Comparison of ENCODE assay signal across 9 mouse cellular contexts in the genomic region with DNA sequence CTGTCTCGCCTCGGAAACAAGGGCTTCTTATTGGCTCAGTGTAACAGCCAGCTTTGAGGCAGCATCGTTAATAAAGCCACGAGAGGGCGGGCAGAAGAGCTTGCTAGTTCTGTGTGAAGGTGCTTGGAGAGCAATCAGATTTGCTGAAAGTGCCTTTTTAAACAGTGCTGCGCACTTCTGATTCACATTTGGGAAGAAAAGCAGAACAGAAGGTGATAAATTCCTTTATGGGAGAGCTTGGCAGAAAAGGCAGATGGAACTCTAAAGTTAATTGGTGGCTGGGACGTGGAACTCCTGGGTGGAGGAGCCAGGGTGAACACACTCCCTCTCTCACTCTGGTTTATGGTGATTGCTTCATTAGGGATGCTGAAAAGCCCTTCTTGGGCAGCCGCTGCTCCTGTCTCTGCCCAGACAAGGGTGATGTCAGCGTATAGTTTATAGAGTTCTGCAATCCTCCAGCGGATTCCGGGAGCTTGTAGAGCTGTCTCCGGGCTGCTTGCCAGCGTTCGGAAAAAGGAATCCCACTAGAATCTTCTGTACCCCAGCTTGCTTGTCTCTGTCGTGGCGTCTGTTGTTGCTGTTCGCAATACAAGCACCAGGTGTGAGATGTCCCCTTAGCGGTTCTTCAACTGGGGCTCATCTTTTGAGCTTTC.
A peak's percentile ranks its signal among the peaks of the same experiment; 100 is the strongest.
DNase-seq lines count a peak whose midpoint lies in the region; ATAC-seq and TF ChIP-seq lines count a peak whose summit lies in the region.
"Had no signal": no experiment of that assay in that cellular context is flagged by ENCODE, and none has a peak within 500 bp of the region (broad histone marks: within the 10 kb centered on the region; RNA-seq: fewer than 3 reads in every experiment).

No protein-coding gene starts in this region.

- TF ChIP-seq POLR2A in kidney, adult 2 months (IDR thresholded peaks at IDR 0.05; ENCODE audit: low read depth, low read length): no peak
- TF ChIP-seq POLR2A in cerebellum, adult 2 months (IDR thresholded peaks at IDR 0.05; ENCODE audit: borderline replicate concordance, insufficient read depth, low read length): no peak

- TF ChIP-seq CTCF in kidney, adult 2 months (conservative IDR thresholded peaks at IDR 0.05; ENCODE audit: insufficient read depth, insufficient read length, low read depth, low read length): no peak
- TF ChIP-seq CTCF in midbrain, postnatal 0 days (IDR thresholded peaks at IDR 0.05): peak; percentile 25
- no peak for TF ChIP-seq CTCF in cerebellum, adult 2 months (IDR thresholded peaks at IDR 0.05; ENCODE audit: borderline replicate concordance, insufficient read depth, low read depth, low read length)

- DNase-seq in kidney, adult 2 months: peak; percentile 2
- no peak for DNase-seq in kidney, adult 8-10 months
- peak; percentile 58 to 61 for DNase-seq in heart, postnatal 14 days
- DNase-seq in left cerebral cortex, adult 18-20 months (ENCODE audit: low spot score in 2 of 2): peak; percentile 31 to 47
- DNase-seq in midbrain, postnatal 0 days (ENCODE audit: low spot score): peak; percentile 80
- DNase-seq in yolk sac, embryonic 10.5 days (ENCODE audit: low spot score): peak; percentile 8
- no peak for DNase-seq in cerebellum, adult 2 months

- H3K9me3 ChIP-seq in forebrain, embryonic 15.5 days: no peaks in the 10 kb centered on the region
- H3K9me3 ChIP-seq in midbrain, postnatal 0 days (ENCODE audit: low read length): no peaks in the 10 kb centered on the region
- H3K9me3 ChIP-seq: G1E had no signal

- ATAC-seq in forebrain, embryonic 15.5 days (replicated peaks): peak; percentile 93
- ATAC-seq in midbrain, postnatal 0 days (ENCODE audit: low FRiP score): no peak

- peak overlapping the region; percentile 38 for H3K4me2 ChIP-seq in forebrain, embryonic 15.5 days (replicated peaks)
- peak overlapping the region; percentile 38 for H3K4me2 ChIP-seq in midbrain, postnatal 0 days (ENCODE audit: low read depth, low read length, poor library complexity, severe bottlenecking)

- H3K27me3 ChIP-seq in kidney, adult 2 months (replicated peaks; ENCODE audit: control insufficient read depth, insufficient read depth, low read length): no peaks in the 10 kb centered on the region
- no peaks in the 10 kb centered on the region for H3K27me3 ChIP-seq in forebrain, embryonic 15.5 days
- H3K27me3 ChIP-seq in midbrain, postnatal 0 days (ENCODE audit: insufficient read depth, low read length): peaks cover 3% of the 10 kb centered on the region; the same call in 1 of the 2 replicates
- no peaks in the 10 kb centered on the region for H3K27me3 ChIP-seq in cerebellum, adult 2 months (ENCODE audit: control insufficient read depth, insufficient read depth, low read length)

- no peak overlapping the region for H3K27ac ChIP-seq in kidney, adult 2 months (ENCODE audit: insufficient read depth, low read depth, low read length)
- peak overlapping the region; percentile 38 for H3K27ac ChIP-seq in forebrain, embryonic 15.5 days (replicated peaks)
- no peak overlapping the region for H3K27ac ChIP-seq in midbrain, postnatal 0 days (ENCODE audit: low read depth, low read length)
- H3K27ac ChIP-seq in cerebellum, adult 2 months (ENCODE audit: insufficient read depth, low read length): no peak overlapping the region

- H3K4me1 ChIP-seq in kidney, adult 2 months (ENCODE audit: control insufficient read depth, insufficient read depth, low read length): no peaks in the 10 kb centered on the region
- H3K4me1 ChIP-seq in forebrain, embryonic 15.5 days: peaks cover 22% of the 10 kb centered on the region
- no peaks in the 10 kb centered on the region for H3K4me1 ChIP-seq in midbrain, postnatal 0 days (ENCODE audit: insufficient read depth, low read length)
- no peaks in the 10 kb centered on the region; the same call in 1 of the 2 replicates for H3K4me1 ChIP-seq in cerebellum, adult 2 months (ENCODE audit: control insufficient read depth, insufficient read depth, low read length)

- no peaks in the 10 kb centered on the region for H3K36me3 ChIP-seq in kidney, adult 2 months (ENCODE audit: control insufficient read depth, insufficient read depth, low read length)
- no peaks in the 10 kb centered on the region for H3K36me3 ChIP-seq in forebrain, embryonic 15.5 days
- H3K36me3 ChIP-seq in midbrain, postnatal 0 days (ENCODE audit: insufficient read depth, low read length): no peaks in the 10 kb centered on the region
- H3K36me3 ChIP-seq: G1E had no signal

- intact Hi-C loops in heart, postnatal 14 days (cut with DNase I): no loop called here

- 11% methylated on average over 18 of the region's 18 CpGs for WGBS in kidney, adult 2 months
- 16% methylated on average over 18 of the region's 18 CpGs for WGBS in forebrain, embryonic 15.5 days
- 43% methylated on average over 18 of the region's 18 CpGs for WGBS in midbrain, postnatal 0 days
- WGBS in cerebellum, adult 2 months: 7% methylated on average over 18 of the region's 18 CpGs

- H3K4me3 ChIP-seq in kidney, adult 2 months (ENCODE audit: insufficient read depth, low read depth, low read length): no peak overlapping the region
- H3K4me3 ChIP-seq in forebrain, embryonic 15.5 days: 0 out of 2 replicates have a peak overlapping the region, but pooled peaks have one; percentile 7
- H3K4me3 ChIP-seq in midbrain, postnatal 0 days (ENCODE audit: low read depth, low read length): peak overlapping the region; percentile 8; the same call in 1 of the 2 replicates
- H3K4me3 ChIP-seq in cerebellum, adult 2 months (replicated peaks; ENCODE audit: insufficient read depth, low read depth, low read length): no peak overlapping the region

- 0 out of 2 replicates have a peak overlapping the region, but pooled peaks have one; percentile 6 for H3K9ac ChIP-seq in forebrain, embryonic 15.5 days (replicated peaks)
- no peak overlapping the region for H3K9ac ChIP-seq in midbrain, postnatal 0 days (replicated peaks; ENCODE audit: low read length, poor library complexity, severe bottlenecking)

Comparison
In these comparisons a context has a peak if more than half of its experiments do, and no peak if none do; other contexts are left out.
1. DNase-seq: peak in kidney, adult 2 months (single experiment), heart, postnatal 14 days (2 of 2), left cerebral cortex, adult 18-20 months (2 of 2), midbrain, postnatal 0 days (single experiment) and yolk sac, embryonic 10.5 days (single experiment); none in kidney, adult 8-10 months (0 of 2) and cerebellum, adult 2 months (0 of 2).
2. H3K4me3 ChIP-seq: peak in forebrain, embryonic 15.5 days (single experiment) and midbrain, postnatal 0 days (single experiment); none in kidney, adult 2 months (single experiment) and cerebellum, adult 2 months (single experiment).